Mouse (Mus musculus) forebrain, embryonic 11.5 days (tissue): ENCODE results near the gene Notch1. TPM values are rescaled to one million over a fixed set of nuclear protein-coding genes. Genes with fewer than 3 reads are reported as not detected.

Experiments used
- ATAC-seq: fragments of 200-750 bp; cut with Nextera tagmentation; replicated peaks from 2 replicates; pipeline ENCODE4 v1.8.0; 2017; ENCODE audit warnings: moderate TSS enrichment; ENCODE audit not compliant: low FRiP score
- DNase-seq: peaks from one replicate; pipeline ENCODE4 v3.0.0-alpha.2; 2017; ENCODE audit warnings: low spot score
- H3K27ac ChIP-seq: fragments of 300-500 bp; sonication (generic); 2 replicates; pipeline ENCODE4 v1.5.1; 2014; ENCODE audit warnings: low read depth, low read length
- H3K27me3 ChIP-seq: fragments of 300-500 bp; sonication (generic); 2 replicates; pipeline ENCODE4 v1.6.1; 2014; ENCODE audit warnings: mild to moderate bottlenecking, low read length, mixed read lengths; ENCODE audit not compliant: control insufficient read depth, insufficient read depth
- H3K36me3 ChIP-seq: fragments of 300-500 bp; sonication (generic); 2 replicates; pipeline ENCODE4 v1.6.1; 2014; ENCODE audit warnings: mild to moderate bottlenecking, low read length, moderate library complexity, mixed read lengths; ENCODE audit not compliant: control insufficient read depth, insufficient read depth
- H3K4me1 ChIP-seq: fragments of 300-500 bp; sonication (generic); replicated peaks from 2 replicates; pipeline ENCODE4 v1.6.1; 2014; ENCODE audit warnings: low read length, mixed read lengths; ENCODE audit not compliant: control insufficient read depth, insufficient read depth
- H3K4me2 ChIP-seq: fragments of 300-500 bp; sonication (generic); 2 replicates; pipeline ENCODE4 v1.6.1; 2014; ENCODE audit warnings: low read depth, mild to moderate bottlenecking, low read length, moderate library complexity, mixed read lengths; ENCODE audit not compliant: severe bottlenecking
- H3K4me3 ChIP-seq: fragments of 300-500 bp; sonication (generic); 2 replicates; pipeline ENCODE4 v1.5.1; 2014; ENCODE audit warnings: low read depth, low read length
- H3K9ac ChIP-seq: fragments of 300-500 bp; sonication (generic); 2 replicates; pipeline ENCODE4 v1.6.1; 2014; ENCODE audit warnings: low read length
- H3K9me3 ChIP-seq: fragments of 300-500 bp; sonication (generic); 2 replicates; pipeline ENCODE4 v1.6.1; 2016; ENCODE audit warnings: low read length, mixed read lengths; ENCODE audit not compliant: control insufficient read depth
- WGBS: fragments of 180-500 bp; shearing (Covaris S2); extraction: QIAGEN DNeasy Blood & Tissue Kit; methylation state at CpG from one replicate; pipeline ENCODE4 v1.1.7; 2014; 5-methylcytosine and 5-hydroxymethylcytosine counted together
- polyA plus RNA-seq: library from polyadenylated mRNA; unstranded; fragments of >200 nt; fragmentation: Nextera tagmentation; extraction: Ambion mirVana; gene quantifications from 2 replicates; pipeline ENCODE4 v1.2.1, GENCODE M21; 2014

The Notch1 gene
- polyA plus RNA-seq, 1 experiment from 2014 or later: 70.9 TPM

DNA sequence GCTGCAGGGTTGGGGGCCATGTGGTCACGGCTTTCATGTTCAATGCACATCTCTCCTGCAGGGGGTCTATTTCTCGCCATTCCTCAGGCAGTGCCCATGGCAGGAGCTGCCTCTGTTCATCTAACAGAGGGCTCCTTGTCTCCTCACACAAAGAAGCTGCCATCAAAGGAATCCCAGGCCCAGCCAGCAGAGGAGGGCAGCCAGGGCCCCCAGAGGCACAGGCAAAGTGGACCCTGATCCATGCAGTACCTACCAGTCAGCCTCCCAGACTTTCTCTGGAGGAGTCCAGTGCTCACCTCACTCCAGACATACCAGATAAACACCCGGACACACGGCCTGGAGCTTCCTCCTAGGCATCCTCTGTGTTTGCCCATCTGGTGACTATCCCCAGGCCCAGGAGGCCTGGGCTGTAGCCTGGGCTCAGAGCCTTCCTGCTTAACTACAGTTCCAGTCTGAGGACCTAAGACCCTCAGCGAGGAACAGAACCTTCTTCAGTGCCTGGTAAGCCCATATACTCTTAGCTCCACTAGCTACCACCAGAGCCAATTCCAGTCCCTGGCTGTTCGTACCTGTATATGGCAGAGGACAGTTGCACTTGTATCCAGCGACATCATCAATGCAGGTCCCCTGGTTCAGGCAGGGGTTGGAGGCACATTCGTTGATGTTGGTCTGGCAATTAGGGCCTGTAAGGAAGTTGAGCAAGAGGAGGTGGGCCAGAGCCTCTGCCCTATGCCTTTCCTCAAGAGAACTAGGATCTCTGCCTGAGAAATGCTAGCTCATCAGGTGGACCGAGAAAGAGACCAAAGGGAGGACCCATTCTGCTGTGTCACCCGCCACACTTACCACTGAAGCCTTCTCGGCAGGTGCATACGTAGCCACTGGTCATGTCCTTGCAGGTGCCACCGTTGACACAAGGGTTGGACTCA lies 40.7 kb downstream of the Notch1 start:
- H3K9me3 ChIP-seq: no peaks in the 10 kb centered on the region
- peaks cover 27% of the 10 kb centered on the region for H3K4me1 ChIP-seq
- H3K27me3 ChIP-seq: no peaks in the 10 kb centered on the region
- H3K36me3 ChIP-seq: peaks cover 55% of the 10 kb centered on the region
- 68% methylated on average over 13 of the region's 13 CpGs for WGBS
- peak overlapping the region; percentile 87 for H3K27ac ChIP-seq
- H3K4me2 ChIP-seq: no peak overlapping the region; the same call in 1 of the 2 replicates
- H3K9ac ChIP-seq: peak overlapping the region; percentile 27
- ATAC-seq (peak; percentile 67), DNase-seq (peak; percentile 74)
- no peak overlapping the region for H3K4me3 ChIP-seq

DNA sequence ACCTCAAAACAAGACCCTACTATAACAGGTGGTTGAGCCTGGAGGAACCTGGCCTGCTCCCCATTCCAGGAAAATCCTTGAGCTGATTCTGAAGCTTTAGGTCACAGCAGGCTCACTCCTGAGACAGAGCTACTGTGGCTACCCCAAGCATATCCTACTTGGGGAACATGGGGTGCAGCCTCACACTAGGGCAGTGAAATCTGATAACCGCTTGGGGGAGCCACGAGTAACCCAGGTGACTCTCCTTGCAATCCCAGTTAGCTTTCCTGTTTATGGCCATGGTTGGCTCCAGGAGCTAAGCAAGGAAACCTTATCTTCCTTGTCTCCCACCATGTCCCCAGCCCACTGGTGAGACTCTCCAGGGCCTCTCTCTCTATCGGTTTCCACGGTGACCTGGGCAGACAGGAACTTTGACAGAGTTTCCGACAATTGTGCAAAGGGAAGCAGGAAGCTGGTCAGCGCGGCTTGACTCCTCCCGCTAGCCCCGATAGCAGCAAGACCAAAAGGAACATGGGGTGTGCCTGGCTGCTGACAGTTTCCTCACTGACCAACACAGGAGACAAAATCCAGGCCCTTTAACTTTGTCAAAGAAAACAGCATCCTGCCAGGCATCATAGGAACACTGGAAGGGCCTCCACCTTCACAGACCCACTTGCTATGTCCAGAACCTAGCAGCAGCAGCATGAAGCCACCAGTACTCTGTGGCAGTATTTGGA lies 41.5 kb downstream of the Notch1 start:
- 51% methylated on average over 9 of the region's 9 CpGs for WGBS
- Histone ChIP-seq H3K4me1 (peaks cover 25% of the 10 kb centered on the region), H3K27ac (peak overlapping the region; percentile 87), H3K9ac (peak overlapping the region; percentile 27; the same call in 1 of the 2 replicates), H3K4me2 (no peak overlapping the region; the same call in 1 of the 2 replicates), H3K36me3 (peaks cover 55% of the 10 kb centered on the region), H3K27me3 (no peaks in the 10 kb centered on the region), H3K9me3 (no peaks in the 10 kb centered on the region), H3K4me3 (no peak overlapping the region)
- no peak for DNase-seq
- ATAC-seq: no peak

DNA sequence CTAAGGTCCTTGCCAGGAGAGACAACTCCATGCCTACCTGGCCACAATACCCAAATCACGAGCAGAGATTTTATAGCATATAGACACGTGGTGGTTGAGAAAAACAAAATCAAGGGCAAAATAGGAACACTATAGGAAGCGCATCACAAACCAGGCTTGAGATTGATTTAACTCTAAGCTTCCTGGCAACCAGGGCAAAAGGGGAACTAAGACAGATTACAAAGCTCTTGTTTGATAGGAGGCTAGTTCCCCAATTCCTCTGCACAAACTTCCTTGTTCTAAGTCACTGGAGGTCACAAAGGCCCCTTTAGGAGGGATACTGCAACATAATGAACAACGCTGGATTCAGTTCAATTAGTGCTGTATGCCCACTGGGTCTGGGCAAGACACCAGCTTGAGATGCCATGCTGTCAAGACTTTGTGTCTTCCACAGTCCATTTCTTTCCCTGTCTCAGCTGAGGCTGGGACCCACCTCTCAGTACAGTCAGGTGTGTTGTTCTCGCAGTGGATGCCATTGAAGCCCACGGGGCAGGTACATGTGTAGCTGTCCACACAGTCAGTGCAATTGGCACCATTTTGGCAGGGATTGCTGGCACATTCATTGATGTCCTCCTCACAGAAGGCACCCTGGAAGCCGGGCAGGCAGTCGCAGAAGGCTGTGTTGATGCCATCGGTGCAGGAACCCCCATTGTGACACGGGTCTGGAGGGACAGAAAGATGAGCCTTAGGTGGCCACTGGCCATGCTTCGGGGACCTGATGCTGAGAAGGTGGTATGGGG lies 44.0 kb downstream of the Notch1 start:
- peaks cover 16% of the 10 kb centered on the region for H3K4me1 ChIP-seq
- H3K4me2 ChIP-seq: no peak overlapping the region
- H3K9ac ChIP-seq: no peak overlapping the region
- no peak overlapping the region for H3K27ac ChIP-seq
- H3K9me3 ChIP-seq: no peaks in the 10 kb centered on the region
- no peak overlapping the region for H3K4me3 ChIP-seq
- H3K27me3 ChIP-seq: no peaks in the 10 kb centered on the region
- ATAC-seq (no peak), DNase-seq (no peak)
- H3K36me3 ChIP-seq: peaks cover 65% of the 10 kb centered on the region
- 89% methylated on average over 11 of the region's 11 CpGs for WGBS

DNA sequence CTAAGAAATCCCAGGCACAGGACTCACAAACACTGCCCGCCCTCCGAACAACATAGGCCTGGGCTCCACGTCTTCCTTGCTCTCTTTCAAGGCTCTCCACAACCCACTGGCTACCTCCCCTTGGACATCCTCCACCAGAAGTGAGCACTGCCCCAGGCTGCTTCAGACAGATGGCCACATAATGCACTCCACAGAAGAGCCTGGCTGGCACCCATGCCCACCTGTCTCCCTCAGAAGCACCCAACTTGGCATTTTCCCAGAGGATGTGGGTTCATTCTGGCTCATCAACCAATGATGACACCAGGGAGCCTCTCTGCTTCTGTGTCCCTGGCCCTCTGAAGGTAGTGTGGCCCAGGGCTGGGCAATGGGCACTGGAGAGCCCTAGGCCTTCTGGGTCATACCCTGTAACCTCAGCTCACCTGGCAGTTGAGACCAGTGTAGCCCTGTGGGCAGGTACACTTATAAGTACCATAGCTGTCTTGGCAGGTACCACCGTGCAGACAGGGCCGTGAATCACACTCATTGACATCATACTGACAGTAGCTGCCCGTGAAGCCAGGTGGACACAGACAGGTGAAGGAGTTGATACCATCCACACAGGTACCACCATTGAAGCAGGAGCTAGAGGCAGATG lies 44.7 kb downstream of the Notch1 start:
- ATAC-seq (no peak), DNase-seq (no peak)
- peaks cover 67% of the 10 kb centered on the region for H3K36me3 ChIP-seq
- H3K4me2 ChIP-seq: no peak overlapping the region
- no peak overlapping the region for H3K4me3 ChIP-seq
- WGBS: 94% methylated on average over 6 of the region's 6 CpGs
- H3K27me3 ChIP-seq: no peaks in the 10 kb centered on the region
- no peaks in the 10 kb centered on the region for H3K9me3 ChIP-seq
- peaks cover 14% of the 10 kb centered on the region for H3K4me1 ChIP-seq
- H3K27ac ChIP-seq: no peak overlapping the region
- H3K9ac ChIP-seq: no peak overlapping the region

DNA sequence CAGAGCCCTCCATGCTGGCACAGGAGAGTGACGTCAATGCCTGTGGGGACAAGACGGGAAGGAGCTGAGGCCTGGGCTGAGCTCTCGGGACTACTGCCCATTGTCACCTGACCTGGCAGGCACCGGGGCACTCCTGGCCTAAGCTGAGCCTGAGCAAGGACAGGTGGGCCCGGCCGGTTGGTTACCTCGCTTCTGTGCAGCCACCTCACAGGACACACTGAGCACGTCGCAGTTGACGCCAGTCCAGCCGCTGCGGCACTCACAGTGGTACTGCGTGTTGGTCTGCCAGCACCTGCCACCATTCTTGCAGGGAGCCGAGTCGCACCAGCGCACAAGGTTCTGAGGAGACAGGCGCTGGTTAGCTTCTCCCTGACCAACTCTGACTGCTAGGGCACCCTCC lies 45.5 kb downstream of the Notch1 start:
- ATAC-seq: no peak
- Histone ChIP-seq H3K27me3 (no peaks in the 10 kb centered on the region), H3K9ac (no peak overlapping the region), H3K4me1 (peaks cover 7% of the 10 kb centered on the region), H3K9me3 (no peaks in the 10 kb centered on the region), H3K27ac (no peak overlapping the region), H3K36me3 (peaks cover 69% of the 10 kb centered on the region), H3K4me3 (no peak overlapping the region), H3K4me2 (no peak overlapping the region)
- 92% methylated on average over 17 of the region's 17 CpGs for WGBS
- DNase-seq: no peak

DNA sequence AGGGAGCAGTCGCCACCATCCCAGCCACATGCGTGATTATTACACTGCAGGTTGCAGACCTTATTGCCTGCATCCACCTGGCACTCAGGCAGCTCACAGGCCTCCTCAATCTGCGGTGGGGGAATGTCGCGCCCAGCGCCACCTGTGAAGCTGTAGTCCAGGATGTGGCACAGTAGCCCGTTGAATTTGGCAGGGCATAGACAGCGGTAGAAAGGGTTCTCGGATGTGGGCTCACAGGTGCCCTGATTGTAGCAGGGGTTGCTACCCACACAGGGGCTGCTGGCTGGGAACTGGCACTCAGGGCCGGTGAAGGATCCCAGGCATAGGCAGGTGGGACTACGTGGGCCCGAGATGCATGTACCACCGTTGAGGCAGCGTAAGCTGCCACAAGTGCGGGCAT lies 48.1 kb downstream of the Notch1 start:
- H3K4me2 ChIP-seq: no peak overlapping the region
- H3K27ac ChIP-seq: no peak overlapping the region
- ATAC-seq: no peak
- no peaks in the 10 kb centered on the region for H3K4me1 ChIP-seq
- H3K9me3 ChIP-seq: no peaks in the 10 kb centered on the region
- no peak for DNase-seq
- WGBS: 92% methylated on average over 15 of the region's 15 CpGs
- no peak overlapping the region for H3K4me3 ChIP-seq
- no peaks in the 10 kb centered on the region for H3K27me3 ChIP-seq
- peaks cover 74% of the 10 kb centered on the region for H3K36me3 ChIP-seq
- no peak overlapping the region for H3K9ac ChIP-seq

DNA sequence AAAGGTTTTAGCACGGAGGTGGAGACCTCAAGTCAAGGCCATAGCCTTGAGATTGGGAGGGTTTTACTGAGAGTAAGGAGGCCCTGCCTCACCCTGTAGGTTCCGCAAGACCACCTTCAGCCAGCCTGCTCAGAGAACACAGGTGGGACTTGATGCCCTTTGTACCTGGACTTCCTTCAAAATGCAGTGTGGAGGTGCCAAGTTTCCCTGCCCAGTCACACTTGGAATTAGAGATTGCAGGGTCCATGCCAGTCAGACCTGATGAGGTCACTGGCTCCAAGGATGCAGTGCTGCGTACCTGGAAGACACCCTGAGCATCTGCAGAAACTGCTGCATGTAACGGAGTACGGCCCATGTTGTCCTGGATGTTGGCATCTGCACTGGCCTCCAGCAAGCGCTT lies 53.1 kb downstream of the Notch1 start:
- Histone ChIP-seq H3K4me3 (no peak overlapping the region), H3K9me3 (no peaks in the 10 kb centered on the region), H3K36me3 (peaks cover 56% of the 10 kb centered on the region), H3K9ac (no peak overlapping the region), H3K27ac (no peak overlapping the region), H3K4me2 (no peak overlapping the region), H3K4me1 (no peaks in the 10 kb centered on the region), H3K27me3 (no peaks in the 10 kb centered on the region)
- ATAC-seq (no peak), DNase-seq (no peak)
- whole genome bisulfite sequencing: 96% methylated on average over 6 of the region's 6 CpGs

DNA sequence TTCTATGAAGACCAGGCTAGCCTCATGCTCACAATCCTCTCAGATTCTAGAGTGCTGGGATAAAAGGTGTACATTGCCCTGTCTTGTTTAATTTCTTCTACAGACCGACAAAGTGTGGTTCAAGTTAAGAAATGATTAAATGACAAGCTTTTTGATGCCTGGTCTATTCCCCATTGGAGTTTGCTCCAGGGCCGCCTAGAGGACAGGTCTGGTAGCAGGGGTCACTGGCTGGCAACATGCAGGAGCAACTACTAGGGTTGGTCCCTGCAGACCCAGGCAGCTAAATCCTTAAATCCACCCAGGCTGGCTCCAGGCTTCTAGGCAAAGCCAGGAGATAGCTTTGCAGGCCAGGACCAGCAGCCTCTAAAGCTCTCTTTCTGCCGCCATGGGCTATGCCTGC lies 53.5 kb downstream of the Notch1 start:
- no peak for ATAC-seq

More for the DNA sequence above, 53.5 kb downstream of the Notch1 start:
- 79% methylated on average over 3 of the region's 3 CpGs for whole genome bisulfite sequencing
- Histone ChIP-seq H3K36me3 (peaks cover 51% of the 10 kb centered on the region), H3K9ac (no peak overlapping the region), H3K27me3 (no peaks in the 10 kb centered on the region), H3K4me1 (no peaks in the 10 kb centered on the region), H3K9me3 (no peaks in the 10 kb centered on the region), H3K4me3 (no peak overlapping the region), H3K4me2 (no peak overlapping the region), H3K27ac (no peak overlapping the region)
- no peak for DNase-seq
